Mouse (Mus musculus): Measurements from ENCODE around the gene Rnf217.

Gene Rnf217

DNA sequence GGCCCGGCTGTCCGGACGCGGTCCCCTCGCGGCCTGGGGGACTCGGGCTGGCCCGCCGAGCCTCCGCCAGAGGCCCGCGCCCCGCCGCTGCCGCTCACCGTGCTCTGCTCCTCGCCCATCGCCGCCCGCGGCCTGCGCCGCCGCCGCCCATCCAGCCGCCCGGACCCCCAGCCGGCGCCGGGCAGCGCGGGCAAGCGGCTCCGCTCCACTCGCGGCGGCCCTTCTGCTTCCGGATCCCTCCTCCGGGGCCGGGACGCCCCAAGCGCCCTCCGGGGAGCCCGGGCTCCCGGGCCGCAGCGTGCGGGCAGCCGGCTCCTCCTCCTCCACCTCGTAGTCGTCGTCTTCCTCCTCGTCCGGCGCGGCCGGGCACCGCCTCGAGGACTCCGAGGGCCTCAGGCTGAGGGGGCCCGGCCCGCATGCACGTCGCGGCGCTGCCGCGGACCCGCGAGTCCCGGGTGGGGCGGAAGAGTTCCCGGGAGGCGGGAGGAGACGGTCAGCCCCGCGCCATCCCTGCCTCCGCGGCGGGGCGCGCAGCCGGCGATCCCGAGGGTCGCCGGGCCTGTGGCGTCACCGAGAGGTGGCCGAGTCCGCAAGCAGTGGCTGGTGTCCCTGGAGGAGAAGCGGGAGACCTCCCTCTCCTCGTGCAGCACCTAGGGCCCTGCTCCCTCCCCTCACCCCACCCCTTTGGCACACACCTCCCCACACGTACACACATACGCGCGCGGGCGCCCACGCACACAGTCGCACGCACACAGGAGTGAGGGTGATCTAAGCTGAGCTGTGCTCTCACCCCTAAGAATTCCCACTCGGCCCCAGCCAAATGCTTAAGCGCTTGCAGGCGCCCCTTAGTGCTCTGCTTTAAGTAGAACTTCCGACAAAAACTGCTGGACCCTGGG lies at the start of gene Rnf217:
TSS of gene Rnf217 (minus strand) at position 119 of the 896 bp plus-strand sequence.
- in situ Hi-C loops (cut with MboI; ENCODE audit: low sequenced_read_pairs) = no loop called here

DNA sequence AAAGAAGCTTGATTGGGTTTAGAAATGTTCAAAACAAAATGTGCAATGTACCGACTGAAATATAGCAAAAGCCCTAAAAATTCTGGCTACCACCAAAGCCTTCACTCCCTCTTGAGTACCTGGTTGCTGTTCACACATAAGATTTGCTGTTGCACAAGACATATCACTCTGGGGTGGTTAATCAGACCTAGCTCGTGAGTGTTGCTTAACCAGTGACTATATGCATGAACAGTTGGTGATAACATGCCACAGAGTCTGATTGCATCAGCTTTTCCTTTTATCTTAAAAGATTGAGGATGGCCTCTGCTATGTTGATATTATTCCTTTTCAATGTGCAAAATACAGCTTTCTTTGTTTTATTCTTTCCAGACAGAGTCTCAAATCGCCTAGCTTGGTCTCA lies 38.3 kb upstream of the Rnf217 start:
- in situ Hi-C loops (cut with MboI; ENCODE audit: low sequenced_read_pairs) = no loop called here

DNA sequence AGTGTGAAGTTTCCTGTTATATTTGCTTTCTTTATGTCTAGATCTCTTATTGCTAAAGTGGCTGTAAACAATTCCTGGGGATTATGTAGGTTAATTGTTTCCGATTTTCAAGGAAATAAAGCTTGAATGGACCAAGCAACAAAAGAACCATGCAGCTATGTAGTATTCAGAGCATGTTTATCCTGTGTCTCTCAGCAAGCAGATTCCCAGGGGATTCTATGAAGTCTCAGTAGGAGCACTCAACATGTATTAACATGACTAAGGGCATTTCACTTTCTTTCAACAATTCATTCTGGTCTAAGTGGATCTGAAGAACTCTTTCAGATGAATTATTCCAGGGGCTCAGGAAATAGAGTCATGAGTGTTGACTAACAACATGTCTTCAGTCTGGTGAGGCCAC lies 37.1 kb upstream of the Rnf217 start:
- in situ Hi-C loops (cut with MboI; ENCODE audit: low sequenced_read_pairs) = no loop called here

DNA sequence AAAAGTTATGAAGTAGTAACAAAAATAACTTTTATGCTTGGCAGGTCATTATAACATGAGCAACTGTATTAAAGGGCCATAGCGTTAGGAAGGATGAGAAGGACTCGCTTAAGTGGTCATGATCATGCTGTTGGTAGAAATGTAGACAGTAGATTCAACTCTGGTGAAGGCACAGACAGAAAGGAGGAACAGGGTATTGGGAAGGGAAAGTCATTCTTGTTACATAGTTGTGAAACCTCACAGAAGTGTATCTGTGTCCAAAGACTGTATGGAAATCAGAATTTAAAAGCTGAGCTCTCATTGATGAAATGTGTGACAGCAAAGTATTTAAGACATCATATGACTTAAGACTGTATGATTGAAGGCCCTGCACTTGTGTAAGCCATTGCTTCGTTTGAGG lies 26.1 kb upstream of the Rnf217 start:
- in situ Hi-C loops (cut with MboI; ENCODE audit: low sequenced_read_pairs) = no loop called here

DNA sequence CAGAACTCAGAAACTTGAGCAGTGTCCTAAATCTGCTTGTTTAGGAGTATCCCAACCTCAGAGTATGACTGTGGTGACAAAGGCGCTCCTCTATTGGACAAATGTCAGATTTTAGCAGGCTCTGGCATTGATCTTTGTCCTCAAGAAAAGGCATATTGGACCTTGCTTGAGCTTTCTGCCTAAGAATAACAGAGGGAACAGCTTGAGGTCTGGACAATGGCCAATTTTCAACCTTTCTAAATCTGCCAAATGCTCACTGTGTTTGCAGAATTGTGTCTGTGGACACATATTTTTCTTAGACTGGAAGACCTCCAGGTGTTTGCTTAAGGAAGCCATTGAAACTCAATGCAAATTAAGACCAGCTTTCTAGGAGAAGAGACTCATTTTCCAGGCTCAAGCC lies 23.0 kb upstream of the Rnf217 start:
- in situ Hi-C loops (cut with MboI; ENCODE audit: low sequenced_read_pairs) = no loop called here

DNA sequence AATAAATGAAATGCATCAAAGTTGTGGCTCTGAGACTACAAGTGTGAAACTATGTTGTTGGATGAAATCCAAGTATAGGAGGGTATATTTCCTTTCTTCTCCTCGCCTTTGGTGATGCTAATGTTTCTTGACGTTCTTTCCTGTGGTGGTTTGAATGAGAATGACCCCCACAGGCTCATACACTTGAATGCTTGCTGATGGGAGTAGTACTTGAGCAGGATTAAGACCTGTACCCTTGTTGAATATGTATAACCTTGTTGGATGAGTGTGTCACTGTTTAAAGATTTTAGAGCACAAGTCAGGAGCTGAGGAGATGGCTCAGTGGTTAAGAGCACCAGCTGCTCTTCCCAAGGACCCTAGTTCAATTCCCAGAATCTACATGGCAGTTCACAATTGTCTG lies 6.4 kb upstream of the Rnf217 start:
- in situ Hi-C loops (cut with MboI; ENCODE audit: low sequenced_read_pairs) = no loop called here

DNA sequence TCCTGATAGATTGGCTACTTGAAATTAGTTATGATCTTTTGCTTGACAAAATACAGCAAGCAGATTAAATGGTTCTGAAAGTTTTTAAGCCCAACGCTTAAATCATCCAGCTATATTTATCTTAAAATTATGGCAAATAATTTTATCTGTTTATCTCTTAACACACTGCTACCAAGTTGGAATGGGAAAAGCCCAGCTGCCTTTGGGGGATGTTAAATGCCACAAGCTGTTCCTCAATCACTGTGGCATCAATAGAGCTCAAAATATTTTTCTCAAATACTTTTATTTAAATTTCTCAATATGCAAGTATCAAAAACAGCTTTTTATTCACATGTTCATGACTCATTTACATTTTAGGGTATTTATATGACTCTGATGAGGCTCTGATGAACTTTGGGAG lies 5.1 kb upstream of the Rnf217 start:
- in situ Hi-C loops (cut with MboI; ENCODE audit: low sequenced_read_pairs) = no loop called here

DNA sequence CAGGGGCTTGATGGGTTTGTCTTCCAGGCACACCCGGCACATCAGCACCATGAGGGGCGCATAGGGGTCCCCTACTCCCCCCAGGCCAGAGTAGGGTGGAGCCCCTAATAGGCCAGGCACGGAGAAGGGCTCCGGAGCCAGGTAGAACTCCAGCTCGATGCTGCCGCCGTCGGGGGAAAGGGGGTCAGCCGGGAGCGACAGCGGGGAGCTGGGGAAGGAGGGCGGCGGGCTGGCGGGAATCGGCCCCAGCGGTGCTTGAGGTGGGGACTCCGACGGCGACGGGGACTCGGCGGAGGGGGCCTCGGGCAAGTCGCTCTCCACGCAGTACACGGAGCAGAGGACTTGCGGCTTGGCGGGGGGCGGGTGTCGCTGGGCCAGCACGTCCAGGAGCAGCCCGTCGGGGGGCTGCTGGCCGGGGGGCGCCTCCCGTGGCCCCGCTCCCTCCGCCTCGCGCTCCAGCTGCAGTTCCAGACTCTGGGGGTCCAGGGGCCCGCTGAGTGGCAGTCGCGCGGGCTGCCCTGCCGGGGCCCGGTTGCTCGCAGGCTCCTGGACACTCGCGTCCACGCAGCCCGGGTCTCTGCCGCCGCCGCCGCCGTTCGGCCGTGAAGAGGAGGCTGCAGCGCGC lies 431 bp downstream of the Rnf217 start:
- in situ Hi-C loops (cut with MboI; ENCODE audit: low sequenced_read_pairs) = no loop called here

DNA sequence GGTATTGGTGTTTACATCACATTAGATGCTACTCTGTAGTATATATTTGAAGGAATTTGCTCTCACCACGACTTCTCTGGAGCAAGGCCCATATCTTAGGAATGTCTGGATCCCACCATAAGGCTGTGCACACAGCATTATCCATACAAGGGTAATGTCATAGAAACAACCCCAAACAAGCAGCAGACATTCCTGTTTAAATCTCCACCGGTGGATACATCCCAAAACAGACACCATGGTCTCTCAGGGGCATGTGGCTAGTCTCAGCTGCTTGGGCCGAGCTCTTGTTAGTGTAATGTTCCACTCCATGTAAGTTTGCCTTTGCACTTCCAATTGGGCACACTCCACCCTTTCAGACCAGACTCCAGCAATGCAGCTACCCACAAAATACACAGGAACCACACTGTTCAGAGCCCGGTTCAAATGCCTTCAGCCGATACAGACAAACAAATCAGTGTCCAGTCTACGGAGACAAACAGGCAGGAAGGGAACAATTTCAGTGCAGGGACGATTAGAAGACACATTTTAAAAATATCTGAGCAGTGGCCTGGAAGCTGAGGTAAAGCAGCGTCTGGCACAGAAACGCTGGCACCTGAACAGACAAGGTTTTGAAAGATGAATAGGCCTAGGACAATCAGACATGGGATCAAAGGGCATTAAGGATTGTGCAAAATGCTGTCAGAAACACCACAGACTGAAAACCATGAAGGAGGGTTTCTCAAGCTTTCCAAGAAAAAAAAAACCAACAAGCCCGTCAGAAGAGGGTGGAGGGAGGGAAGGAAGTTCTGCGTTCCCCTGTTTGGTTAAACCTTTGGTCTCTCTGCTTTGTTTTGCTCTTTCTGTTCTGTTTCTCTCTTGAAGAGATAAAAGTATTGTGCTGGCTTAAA lies 1.8 kb downstream of the Rnf217 start:
- in situ Hi-C loops (cut with MboI; ENCODE audit: low sequenced_read_pairs) = no loop called here

DNA sequence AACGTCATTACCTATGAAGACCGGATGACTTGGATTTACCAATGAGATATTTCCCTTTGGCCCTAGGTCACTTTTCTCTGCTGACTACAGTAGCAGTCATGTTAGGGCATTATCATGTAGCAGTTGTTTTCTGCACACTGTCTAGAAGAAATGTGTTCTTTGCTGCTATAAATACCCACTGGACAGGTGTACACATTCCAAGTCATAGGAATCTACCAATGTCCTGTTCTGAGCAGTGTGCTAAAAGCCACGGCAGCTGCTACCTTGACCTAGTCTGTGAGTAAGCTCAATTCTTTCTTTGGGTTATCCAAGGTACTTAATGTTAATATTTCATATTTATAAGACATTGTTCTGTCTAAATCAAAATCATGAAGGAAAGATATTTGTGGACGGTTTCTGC lies 5.1 kb downstream of the Rnf217 start:
- in situ Hi-C loops (cut with MboI; ENCODE audit: low sequenced_read_pairs) = no loop called here

DNA sequence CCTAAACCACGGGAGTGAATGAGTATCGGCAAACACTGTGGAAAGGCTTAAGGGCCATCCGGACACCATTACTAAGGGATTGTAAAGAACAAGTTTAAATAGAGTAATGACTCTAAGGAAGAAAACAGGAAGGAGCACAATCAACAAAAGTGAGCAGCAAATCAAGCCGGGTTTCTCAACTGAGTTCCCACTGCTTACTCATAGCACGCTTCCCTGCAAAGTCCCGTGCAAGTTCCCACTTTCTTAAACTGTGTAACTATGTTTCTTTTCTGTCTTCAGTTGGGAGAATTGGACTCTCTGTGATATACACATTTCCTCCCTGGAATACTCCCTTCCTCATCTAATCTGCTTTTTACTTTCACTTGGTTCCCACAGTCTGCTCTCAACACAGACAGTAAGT lies 8.9 kb downstream of the Rnf217 start:
- in situ Hi-C loops (cut with MboI; ENCODE audit: low sequenced_read_pairs) = no loop called here

DNA sequence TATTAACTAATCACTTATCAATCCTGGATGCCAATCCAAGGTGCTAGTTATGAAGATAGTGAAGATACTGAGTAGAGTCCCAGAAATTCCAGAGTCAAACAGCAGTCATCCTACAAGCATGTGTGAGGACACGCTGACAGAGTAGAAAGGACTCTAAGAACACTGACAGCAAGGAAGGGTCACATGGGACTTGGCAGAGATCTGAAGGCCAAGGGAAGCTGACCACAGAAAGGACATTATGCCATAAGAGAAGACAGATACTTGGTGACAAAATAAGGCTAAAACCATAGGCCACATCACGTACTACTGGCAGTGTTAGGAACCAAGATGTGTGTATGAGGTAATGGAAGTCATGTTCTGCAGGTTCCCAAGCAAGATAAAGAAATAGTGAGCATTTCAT lies 11.1 kb downstream of the Rnf217 start:
- in situ Hi-C loops (cut with MboI; ENCODE audit: low sequenced_read_pairs) = no loop called here

DNA sequence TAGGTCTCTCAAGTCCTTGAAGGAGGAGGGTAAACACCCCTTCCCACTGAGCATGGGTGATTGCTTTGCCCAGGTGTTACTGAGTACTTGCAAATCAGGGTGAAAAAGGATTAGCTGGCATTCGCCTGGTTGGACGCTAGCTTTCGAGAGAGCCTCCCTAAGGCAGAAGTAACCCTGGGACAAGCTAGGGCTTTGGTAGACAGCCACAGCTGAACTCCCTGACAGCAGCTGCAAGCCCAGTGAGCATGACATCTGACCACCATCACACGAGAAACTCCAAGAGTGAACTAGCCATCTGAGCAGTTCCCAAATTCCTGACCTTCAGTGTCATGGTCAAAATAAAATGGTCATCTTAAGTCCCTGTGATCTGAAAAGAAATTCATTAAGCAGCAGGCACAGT lies 12.2 kb downstream of the Rnf217 start:
- in situ Hi-C loops (cut with MboI; ENCODE audit: low sequenced_read_pairs) = no loop called here

DNA sequence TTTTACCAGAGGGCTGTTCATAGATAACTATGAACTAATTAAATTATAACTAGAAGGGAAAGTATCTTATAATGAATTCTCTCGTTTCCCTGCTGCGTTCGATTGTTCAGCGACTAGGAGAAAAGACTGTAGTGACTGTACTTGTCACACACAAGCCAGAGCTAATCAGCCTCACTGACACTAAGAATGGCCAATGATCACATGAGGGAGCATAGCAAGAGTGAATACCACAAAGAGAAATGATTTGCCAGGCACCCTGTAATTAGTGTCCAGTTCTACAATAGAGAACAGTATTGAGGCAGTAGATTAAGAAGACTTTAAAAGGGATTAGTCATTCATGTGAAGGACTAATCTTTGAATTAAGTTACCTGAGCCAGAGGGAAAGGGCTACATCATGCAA lies 13.7 kb downstream of the Rnf217 start:
- in situ Hi-C loops (cut with MboI; ENCODE audit: low sequenced_read_pairs) = no loop called here

DNA sequence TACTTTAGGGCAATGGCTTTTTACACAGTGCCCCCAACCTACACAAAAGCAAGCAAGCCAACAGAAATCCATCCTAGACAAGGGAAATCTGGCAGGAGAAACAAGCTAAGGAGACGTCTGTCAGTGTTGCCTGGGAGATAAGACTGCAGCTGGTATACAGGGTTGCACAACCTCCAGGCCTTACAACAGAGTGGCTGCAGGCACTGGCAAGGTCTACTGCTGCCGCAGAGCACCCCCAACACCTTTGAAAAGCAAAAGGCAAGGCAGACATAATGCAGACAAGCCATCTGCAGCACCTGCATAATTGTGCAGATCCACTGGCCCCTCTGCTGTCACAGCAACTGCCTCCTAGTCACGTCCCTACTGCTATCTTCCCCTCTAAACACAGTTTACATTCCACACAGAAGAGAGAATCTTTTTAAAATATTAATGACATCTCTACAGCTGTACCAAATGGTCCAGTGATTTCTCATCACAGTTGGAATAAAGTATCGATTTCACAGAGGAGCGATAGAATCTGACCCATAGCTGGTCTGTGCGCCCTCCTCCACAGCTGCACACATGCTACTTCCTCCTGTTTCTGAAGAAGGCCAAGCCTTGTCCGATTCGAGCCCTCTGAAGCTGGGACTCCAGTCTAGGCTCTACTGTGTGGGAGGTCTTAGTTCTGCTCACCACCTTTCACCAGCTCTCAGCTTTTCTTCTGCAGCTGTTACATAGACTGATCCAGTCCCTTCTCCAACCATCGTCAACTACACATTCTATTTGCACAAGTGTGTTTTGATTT lies 16.1 kb downstream of the Rnf217 start:
- in situ Hi-C loops (cut with MboI; ENCODE audit: low sequenced_read_pairs) = no loop called here

DNA sequence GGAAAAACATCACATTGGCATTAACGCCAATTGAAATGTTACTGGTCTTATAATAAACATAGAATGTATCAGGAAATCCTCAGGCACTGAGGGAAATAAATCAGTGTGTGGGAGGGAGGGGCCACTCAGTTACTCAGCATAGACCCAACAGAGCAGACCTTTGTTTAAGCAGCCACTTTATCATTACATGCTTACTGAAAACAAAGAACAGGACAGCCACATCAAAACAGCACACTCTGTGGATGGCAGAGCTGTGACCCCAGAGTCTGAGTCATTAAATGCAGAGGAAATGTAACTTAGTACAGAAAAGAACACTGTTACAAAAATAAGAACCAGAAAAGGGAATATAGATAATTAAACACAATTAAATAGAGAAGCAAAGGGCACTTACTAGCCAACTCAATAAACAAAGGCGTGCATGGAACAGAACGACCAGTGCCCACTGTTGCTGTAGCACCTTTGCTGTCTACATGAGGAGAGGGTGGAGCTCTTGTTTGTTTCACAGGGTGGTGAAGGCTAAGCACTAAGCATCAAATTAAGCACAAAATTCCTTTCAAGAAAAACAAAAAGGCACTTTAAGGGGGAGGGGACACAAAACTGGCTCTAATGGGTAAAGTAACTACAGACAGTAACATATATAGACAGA lies 16.8 kb downstream of the Rnf217 start:
- in situ Hi-C loops (cut with MboI; ENCODE audit: low sequenced_read_pairs) = no loop called here

DNA sequence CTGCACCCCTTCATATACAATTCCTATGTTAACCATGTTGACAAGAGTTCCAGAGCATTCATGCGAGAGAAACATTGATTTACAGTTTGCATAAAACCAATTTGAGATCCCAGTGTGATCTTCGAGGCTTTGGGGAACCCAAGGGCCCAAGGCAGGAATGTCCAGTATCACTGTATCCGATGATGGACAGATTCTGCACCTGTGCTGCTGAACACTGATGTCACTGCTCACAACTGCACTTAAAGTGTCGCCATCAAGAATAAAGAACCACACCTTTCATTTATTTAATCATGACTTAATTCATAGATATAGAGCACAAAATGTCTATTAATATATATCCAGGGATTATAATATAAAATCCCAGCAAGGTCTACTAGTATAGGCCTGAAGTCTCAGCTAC lies 28.3 kb downstream of the Rnf217 start:
- in situ Hi-C loops (cut with MboI; ENCODE audit: low sequenced_read_pairs) = no loop called here

DNA sequence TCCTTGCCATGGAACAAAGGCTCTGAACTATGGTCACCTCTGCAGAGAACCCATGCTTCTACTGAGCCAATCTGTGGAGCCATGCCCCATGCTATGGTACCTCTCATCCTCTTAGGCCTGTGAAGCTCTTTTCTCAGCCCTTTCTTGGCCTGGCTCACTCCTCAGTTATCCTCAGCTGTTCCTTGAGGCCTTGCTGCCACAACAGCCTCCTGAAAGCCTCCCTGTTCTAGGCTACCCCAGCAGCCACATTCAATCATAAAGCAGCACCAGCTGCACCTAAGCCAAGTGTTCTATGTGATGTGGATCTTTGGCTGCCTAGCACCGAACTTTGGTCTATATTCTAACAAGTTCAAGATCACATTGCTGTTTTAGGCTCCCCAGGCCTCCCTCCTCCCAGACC lies 28.9 kb downstream of the Rnf217 start:
- in situ Hi-C loops (cut with MboI; ENCODE audit: low sequenced_read_pairs) = no loop called here

DNA sequence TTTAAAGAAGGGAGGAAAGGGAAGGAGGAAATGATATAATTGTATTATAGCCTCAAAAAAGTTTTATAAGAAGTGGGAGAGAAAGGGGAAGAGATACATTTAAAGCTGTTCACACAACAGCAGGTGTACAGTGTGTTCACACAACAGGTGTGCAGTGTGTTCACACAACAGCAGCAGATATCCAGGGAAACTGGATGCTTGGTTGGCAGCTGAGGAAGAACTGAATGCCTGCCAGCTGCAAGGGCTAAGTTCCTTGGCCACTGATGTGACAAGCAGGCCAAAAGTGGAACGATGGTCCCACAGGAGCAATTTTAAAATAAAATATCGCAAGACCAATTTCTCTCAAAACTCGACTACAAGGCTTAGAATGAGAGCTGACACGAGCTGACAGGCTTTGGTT lies 35.7 kb downstream of the Rnf217 start:
- in situ Hi-C loops (cut with MboI; ENCODE audit: low sequenced_read_pairs) = no loop called here

DNA sequence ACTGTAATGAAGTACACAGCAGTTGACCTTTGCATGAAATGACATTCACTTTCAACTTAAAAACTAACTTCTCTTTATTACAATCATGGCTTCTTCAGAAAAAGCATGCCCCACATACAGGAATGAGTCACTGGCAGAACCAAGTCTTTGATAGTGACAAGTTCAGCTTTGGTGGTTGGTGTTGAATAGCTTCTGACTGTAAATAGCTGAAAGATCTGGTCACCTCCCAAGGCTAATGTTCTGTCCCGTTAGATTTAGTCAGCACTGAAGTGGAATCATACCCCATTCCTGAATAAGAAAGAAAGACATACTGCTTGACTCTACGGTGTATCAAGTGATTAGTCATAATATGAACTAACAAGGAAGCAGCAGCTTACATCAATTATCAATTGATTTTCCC lies 51.7 kb downstream of the Rnf217 start:
- in situ Hi-C loops (cut with MboI; ENCODE audit: low sequenced_read_pairs) = no loop called here

Measured in CH12F3 (cell line).